Mouse (Mus musculus) retina, postnatal 1 day (tissue): ENCODE measurements around the gene Ripor3.

Experiments
- DNase-seq: peaks from one replicate; pipeline ENCODE4 v3.0.0-alpha.2; 2012

Ripor3 gene

GRCm38 (mm10) chr2:167984371-167984770 is 26.0 kb downstream of the Ripor3 start:
- no peak for DNase-seq

- no peak for DNase-seq
These were observed 27.8 kb downstream of the Ripor3 start for GRCm38 (mm10) chr2:167982646-167983045.

DNA sequence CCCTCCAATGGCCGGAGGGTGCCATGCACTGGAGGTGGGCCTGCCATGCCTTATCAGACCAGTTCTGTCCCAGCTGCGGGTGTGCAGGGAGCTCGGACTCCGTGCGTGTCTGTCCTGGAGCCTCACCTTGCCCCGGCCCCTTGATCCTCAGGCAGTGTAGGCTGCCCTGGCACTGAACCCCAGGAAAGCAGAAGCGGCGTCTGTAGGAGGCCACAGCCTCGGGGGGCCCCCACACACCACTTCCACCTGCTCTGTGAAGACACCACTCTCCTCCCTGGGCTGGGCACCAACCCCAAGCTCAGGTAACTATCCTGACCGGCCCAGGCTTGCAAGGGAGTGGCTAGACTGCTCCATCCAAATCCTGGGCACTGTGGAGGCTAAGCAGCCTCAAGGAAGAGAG is 30.0 kb downstream of the Ripor3 start:
- DNase-seq: no peak

DNA sequence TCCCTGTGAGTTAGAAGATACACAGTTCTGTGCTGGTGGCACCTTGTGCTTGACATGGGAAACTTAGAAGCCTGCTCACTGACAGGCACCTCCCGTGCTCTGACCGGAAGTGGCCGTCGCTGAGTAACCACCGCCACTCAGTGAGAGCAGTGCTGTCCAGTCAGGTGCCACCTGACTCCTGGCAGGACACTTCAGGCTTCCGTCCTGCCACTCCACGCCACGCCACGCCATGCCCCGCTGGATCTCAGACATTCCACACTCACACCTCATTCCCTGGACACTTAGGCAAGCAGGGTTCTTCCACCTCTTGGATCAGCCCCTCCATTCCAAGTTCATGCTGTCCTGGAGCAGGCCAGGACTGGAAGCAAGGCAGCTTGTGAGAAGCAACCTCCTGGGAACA is 32.1 kb downstream of the Ripor3 start:
- no peak for DNase-seq

GRCm38 (mm10) chr2:167975746-167976145 is 34.7 kb downstream of the Ripor3 start:
- DNase-seq: no peak

- DNase-seq: no peak
These were observed 37.6 kb downstream of the Ripor3 start for GRCm38 (mm10) chr2:167972809-167973208.

GRCm38 (mm10) chr2:167972146-167972545 is 38.3 kb downstream of the Ripor3 start:
- no peak for DNase-seq

DNA sequence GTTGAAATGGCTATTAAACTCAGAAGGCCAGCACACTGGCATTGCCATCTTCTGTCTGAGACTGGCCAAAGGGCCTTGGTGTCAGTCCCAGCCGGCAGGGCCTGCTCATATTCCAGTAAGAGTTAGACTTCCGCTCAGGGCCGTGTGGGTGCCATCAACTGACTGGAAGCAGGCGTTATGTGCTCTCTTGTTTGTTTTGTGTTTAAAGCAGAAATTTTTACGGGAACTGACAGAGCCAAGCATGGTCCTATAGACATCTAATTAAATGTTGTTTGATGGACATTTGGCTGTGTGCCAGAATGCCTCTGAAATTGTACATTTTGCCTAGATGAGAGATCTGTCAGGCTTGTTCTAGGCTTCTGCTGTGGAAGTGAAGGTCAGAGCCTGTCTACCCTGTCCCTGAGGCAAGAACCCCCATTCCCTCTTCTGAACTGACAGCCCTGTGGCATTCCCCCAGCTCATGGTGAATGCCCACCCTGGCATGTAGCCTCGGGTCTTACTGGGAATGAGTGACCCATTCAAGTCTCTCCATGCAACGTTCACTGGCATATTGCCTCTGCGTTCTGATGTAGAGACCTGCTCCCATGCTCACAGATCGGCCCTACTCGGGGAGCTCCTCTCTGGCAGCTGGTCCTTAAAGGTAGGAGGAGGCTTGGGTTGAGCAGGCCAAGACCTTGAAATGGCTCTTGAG is 40.4 kb downstream of the Ripor3 start:
- peak; percentile 35 for DNase-seq

GRCm38 (mm10) chr2:167968504-167968903 is 41.9 kb downstream of the Ripor3 start:
- DNase-seq: no peak

DNA sequence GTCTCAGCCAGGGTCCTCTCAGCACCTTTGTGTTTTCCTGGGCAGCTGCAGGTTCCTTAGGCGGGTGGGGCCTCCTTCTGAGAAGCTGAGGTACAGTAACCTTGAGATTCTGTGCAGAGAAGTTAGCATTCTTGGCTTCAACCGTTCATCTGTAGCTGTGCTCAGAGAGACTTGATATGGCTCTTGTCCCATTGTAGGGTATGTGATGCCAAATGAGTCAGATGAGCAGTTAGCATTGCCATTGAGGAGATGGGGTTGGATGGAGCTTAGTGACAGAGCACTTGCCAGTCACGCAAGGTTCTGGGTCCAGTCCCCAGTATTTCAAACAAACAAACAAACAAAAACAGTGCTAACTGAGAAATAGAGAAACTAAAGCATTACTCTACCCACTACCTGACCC is 44.5 kb downstream of the Ripor3 start:
- DNase-seq: no peak

- no peak for DNase-seq
These were observed 46.1 kb downstream of the Ripor3 start for GRCm38 (mm10) chr2:167964320-167964719.

GRCm38 (mm10) chr2:167963778-167964300 is 46.6 kb downstream of the Ripor3 start:
- DNase-seq: no peak

GRCm38 (mm10) chr2:167963176-167963575 is 47.2 kb downstream of the Ripor3 start:
- DNase-seq: no peak

GRCm38 (mm10) chr2:167962347-167962746 is 48.1 kb downstream of the Ripor3 start:
- no peak for DNase-seq

GRCm38 (mm10) chr2:167960584-167960983 is 49.8 kb downstream of the Ripor3 start:
- DNase-seq: no peak

- DNase-seq: no peak
These were observed 50.4 kb downstream of the Ripor3 start for GRCm38 (mm10) chr2:167959996-167960395.

DNA sequence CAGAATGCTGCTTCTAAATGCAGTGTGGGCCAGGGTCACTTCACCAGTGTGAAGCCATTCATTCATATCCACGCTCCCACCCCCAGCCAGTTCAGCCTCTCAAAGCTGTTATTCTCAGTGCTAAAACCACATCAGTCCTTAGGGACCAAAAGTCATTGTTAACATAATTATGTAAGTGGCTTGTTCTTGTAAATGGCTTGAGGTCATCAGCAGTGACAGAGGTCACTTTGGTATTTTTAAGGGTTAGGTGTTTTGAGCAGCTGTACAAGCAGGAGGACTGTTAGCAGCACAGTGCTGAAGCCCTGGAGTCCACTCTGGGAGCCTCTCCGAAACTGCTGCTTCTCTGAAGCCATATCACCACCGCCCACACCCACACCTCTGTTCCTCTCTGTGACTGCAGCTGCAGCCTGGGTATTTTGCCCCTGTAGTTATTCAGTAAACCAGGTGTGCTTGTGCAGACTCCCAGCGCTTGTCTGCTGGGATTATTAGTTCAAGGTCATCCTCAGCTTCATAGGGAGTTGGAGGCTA is 51.0 kb downstream of the Ripor3 start:
- no peak for DNase-seq

DNA sequence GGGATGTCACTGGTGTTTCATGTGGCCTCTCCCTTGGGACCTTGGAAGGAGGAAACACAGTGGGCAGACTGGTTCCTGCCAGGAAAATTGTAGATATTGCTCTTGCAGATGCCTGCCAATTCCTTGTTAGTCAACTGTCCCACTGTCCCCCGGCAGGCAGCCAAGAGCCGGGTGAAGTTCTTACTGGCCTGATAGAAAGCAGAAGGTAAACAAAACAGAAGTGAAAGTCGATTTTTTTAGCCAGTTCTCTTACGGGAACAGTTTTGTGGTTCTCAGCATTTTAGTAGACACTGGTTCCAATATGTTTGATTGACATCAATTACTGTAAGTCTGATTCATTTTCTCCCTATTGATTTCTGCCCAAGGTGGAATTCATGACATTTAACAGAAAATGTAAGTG is 51.6 kb downstream of the Ripor3 start:
- no peak for DNase-seq

DNA sequence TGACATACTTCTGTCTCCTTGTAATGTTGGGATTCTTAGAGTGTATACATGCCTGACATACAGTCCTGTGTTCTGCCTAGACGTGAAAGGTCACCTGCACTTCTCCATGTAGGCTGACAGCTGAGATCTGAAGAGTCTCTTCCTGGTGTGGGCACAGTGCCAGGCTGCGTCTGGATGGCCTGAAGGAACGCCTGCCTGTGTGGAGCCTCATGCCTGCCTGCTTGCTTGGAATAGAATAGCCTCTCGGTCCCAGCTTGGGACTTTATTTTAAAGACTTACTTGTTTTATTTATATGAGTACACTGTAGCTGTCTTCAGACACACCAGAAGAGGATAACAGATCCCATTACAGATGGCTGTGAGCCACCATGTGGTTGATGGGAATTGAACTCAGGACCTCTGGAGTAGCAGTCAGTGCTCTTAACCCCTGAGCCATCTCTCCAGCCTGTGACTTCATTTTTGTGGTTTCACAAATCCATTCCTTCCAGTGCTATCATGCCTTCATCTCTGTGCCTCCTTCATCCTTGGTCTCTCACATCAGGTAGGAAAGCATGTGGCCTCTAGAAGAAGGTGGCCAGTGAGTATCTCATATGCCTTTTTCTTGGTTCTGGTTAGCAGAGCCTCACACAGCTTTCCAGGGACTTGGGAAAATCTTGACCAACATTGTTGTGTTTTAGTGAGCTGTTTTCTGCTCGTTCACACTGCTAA is 52.2 kb downstream of the Ripor3 start:
- DNase-seq: no peak

- DNase-seq: no peak
These were observed 52.9 kb downstream of the Ripor3 start for GRCm38 (mm10) chr2:167957539-167957938.

DNA sequence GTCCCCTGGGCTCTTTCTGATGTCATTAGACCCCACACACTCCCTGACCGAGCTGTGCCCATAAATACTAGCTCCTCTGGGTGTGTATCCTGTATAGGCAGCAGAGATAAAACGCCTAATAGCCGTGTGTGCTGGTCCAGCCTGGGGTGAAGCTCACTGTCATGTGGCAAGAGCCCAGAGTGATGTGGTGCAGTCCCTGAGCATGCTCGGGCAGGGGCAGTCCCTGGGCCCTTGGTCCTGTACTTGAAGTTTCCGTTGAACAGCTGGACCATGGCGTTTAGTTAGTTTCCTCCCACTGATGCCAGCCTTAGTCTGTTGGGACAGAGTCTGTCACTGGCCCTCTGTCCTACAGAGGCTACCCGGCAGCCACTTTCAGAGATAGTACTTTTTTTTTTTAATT is 55.5 kb downstream of the Ripor3 start:
- no peak for DNase-seq

DNA sequence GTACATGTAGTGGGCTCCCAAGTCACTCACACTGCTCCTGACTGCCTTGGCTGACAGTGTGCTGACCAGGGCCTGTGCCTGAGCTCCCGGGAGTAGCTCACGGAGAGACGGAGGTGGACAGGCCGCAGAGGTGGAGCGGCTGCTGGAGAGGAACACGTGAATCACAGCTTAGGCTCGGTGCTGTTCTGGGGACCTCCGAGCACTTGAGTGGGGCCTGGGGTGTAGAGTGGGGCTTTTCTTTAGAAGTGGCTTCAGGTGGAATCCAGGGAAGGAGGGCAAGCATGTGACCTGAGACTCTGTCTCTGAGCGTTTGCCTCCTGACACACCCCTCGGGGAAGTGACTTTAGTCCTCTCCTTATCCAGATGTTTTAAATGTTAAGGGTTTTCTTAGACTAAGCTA is 56.6 kb downstream of the Ripor3 start:
- no peak for DNase-seq

GRCm38 (mm10) chr2:167951301-167952211 is 58.9 kb downstream of the Ripor3 start:
- no peak for DNase-seq
